Mouse (Mus musculus): ENCODE measurements around the gene Card19. TPM values are rescaled to one million over a fixed set of nuclear protein-coding genes. Genes with fewer than 3 reads are reported as not detected.

Gene Card19
- total and polyA plus RNA-seq, 3 experiments: 15.8 to 51.8 TPM; not detected in 1

DNA sequence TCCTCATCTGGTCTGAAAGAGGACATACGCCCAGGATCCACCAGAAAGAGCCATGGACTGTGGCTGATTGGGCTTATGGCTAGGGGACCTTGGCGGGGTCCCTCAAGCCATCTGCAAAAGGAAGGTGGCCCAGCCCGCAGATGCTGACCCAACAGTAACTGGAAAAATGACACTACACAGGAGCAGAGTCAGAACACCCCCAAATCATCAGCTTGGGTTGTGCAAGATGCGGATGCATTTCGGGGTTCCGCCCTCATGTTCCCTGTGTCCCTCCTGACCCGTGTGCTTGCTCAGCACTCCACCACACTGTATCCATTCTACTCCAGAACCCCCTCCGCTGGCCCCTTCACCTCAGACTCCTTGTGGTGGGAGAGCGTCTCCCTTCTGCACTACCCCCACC, 17.1 kb downstream of the Card19 start:
- H3K4me1 ChIP-seq (ENCODE audit: control insufficient read depth in 1 of 2, insufficient read depth in 2 of 2, low read length in 2 of 2): 0 out of 4 replicates have a peak, but pooled peaks cover 0 to 7% of the 10 kb centered on the region in 2 experiments
- TF ChIP-seq ELF1 (IDR thresholded peaks at IDR 0.05; ENCODE audit: low read depth, low read length): no peak
- no peak for TF ChIP-seq GABPA (IDR thresholded peaks at IDR 0.05; ENCODE audit: low read depth, low read length)
- no peak for TF ChIP-seq JUND (IDR thresholded peaks at IDR 0.05; ENCODE audit: low read depth, low read length)
- no peak for TF ChIP-seq POLR2AphosphoS5 (IDR thresholded peaks at IDR 0.05; ENCODE audit: borderline replicate concordance, low read depth, low read length)
- TF ChIP-seq POLR2A (IDR thresholded peaks at IDR 0.05; ENCODE audit: control insufficient read depth in 1 of 2, insufficient read depth in 1 of 2, low read depth in 1 of 2, low read length in 2 of 2, poor library complexity in 1 of 2): no peak
- no peak for TF ChIP-seq MYC (IDR thresholded peaks at IDR 0.05; ENCODE audit: low read depth, low read length)
- TF ChIP-seq POLR2AphosphoS2 (IDR thresholded peaks at IDR 0.05; ENCODE audit: low read length): no peak
- no peak for TF ChIP-seq BHLHE40 (IDR thresholded peaks at IDR 0.05; ENCODE audit: borderline replicate concordance, low read depth, low read length)
- TF ChIP-seq MYB (IDR thresholded peaks at IDR 0.05; ENCODE audit: low read depth, low read length): no peak
- TF ChIP-seq ETS1 (IDR thresholded peaks at IDR 0.05; ENCODE audit: low read depth, low read length): no peak
- TF ChIP-seq CHD2 (IDR thresholded peaks at IDR 0.05; ENCODE audit: low read length): no peak
- TF ChIP-seq SMC3 (IDR thresholded peaks at IDR 0.05; ENCODE audit: low read depth, low read length): no peak
- no peak for TF ChIP-seq TAL1 (IDR thresholded peaks at IDR 0.05; ENCODE audit: low read length)
- no peak for TF ChIP-seq E2F4 (IDR thresholded peaks at IDR 0.05; ENCODE audit: borderline replicate concordance, low read depth, low read length)
- TF ChIP-seq SIN3A (IDR thresholded peaks at IDR 0.05; ENCODE audit: low read length): no peak
- TF ChIP-seq ZMIZ1 (IDR thresholded peaks at IDR 0.05; ENCODE audit: low read depth, low read length): no peak
- no peak for TF ChIP-seq EP300 (IDR thresholded peaks at IDR 0.05; ENCODE audit: low read depth in 1 of 2, low read length in 2 of 2)
- no peak for TF ChIP-seq NELFE (IDR thresholded peaks at IDR 0.05; ENCODE audit: low read depth, low read length)
- peaks cover 0 to 3% of the 10 kb centered on the region in 2 experiments; a peak in 2 of 4 replicates for H3K36me3 ChIP-seq (ENCODE audit: control insufficient read depth in 1 of 2, insufficient read depth in 2 of 2, low read length in 2 of 2)
- no peak overlapping the region for H3K4me3 ChIP-seq (ENCODE audit: control insufficient read depth in 1 of 2, insufficient read depth in 1 of 2, low read depth in 2 of 2, low read length in 2 of 2)
- no peak overlapping the region for H3K9ac ChIP-seq (ENCODE audit: control insufficient read depth, low read depth, low read length, poor library complexity, severe bottlenecking)
- no peaks in the 10 kb centered on the region for H3K9me3 ChIP-seq (replicated peaks; ENCODE audit: insufficient read depth, low read length)
- no peaks in the 10 kb centered on the region for H3K79me2 ChIP-seq (ENCODE audit: control insufficient read depth, insufficient read depth, low read length, poor library complexity)
- no peak for DNase-seq (ENCODE audit: low read depth, low spot score)
- no peak overlapping the region for H3K27ac ChIP-seq (ENCODE audit: control insufficient read depth, low read depth, low read length)
- no peaks in the 10 kb centered on the region for H3K27me3 ChIP-seq (ENCODE audit: control insufficient read depth in 1 of 2, insufficient read depth in 2 of 2, low read length in 2 of 2)

DNA sequence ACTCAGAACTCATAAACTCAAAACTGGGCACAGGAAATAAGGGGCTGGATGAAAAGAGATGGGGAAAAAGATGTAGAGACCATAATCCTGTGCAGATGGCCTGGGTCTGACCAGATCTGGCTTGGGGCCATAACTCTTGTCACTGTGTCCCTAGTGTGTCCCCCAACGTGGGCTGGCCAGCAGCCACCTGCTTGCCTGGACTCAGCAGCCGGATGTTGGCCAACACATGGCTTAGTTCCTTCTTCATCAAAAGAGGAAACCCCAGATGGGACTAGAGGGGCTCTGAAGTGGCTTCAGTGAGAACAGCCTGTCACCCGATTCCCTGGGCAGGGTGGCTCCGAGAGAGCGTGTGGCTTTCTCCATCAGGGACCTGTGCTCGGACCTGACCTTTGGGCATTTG, 19.1 kb downstream of the Card19 start:
- 0 out of 4 replicates have a peak, but pooled peaks cover 0 to 7% of the 10 kb centered on the region in 2 experiments for H3K4me1 ChIP-seq (ENCODE audit: control insufficient read depth in 1 of 2, insufficient read depth in 2 of 2, low read length in 2 of 2)
- H3K9ac ChIP-seq (ENCODE audit: control insufficient read depth, low read depth, low read length, poor library complexity, severe bottlenecking): no peak overlapping the region
- H3K27me3 ChIP-seq (ENCODE audit: control insufficient read depth in 1 of 2, insufficient read depth in 2 of 2, low read length in 2 of 2): no peaks in the 10 kb centered on the region
- peaks cover 0 to 3% of the 10 kb centered on the region in 2 experiments; a peak in 2 of 4 replicates for H3K36me3 ChIP-seq (ENCODE audit: control insufficient read depth in 1 of 2, insufficient read depth in 2 of 2, low read length in 2 of 2)
- no peak overlapping the region for H3K4me3 ChIP-seq (ENCODE audit: control insufficient read depth in 1 of 2, insufficient read depth in 1 of 2, low read depth in 2 of 2, low read length in 2 of 2)
- H3K79me2 ChIP-seq (ENCODE audit: control insufficient read depth, insufficient read depth, low read length, poor library complexity): no peaks in the 10 kb centered on the region
- TF ChIP-seq KAT2A (conservative IDR thresholded peaks at IDR 0.05; ENCODE audit: low read depth, low read length) (no peak), POLR2AphosphoS2 (IDR thresholded peaks at IDR 0.05; ENCODE audit: low read length) (no peak), MXI1 (IDR thresholded peaks at IDR 0.05; ENCODE audit: low read depth, low read length) (no peak), SIN3A (IDR thresholded peaks at IDR 0.05; ENCODE audit: low read length) (no peak), SMC3 (IDR thresholded peaks at IDR 0.05; ENCODE audit: low read depth, low read length) (no peak), BHLHE40 (IDR thresholded peaks at IDR 0.05; ENCODE audit: borderline replicate concordance, low read depth, low read length) (no peak), HCFC1 (IDR thresholded peaks at IDR 0.05; ENCODE audit: low read depth, low read length) (no peak), USF2 (IDR thresholded peaks at IDR 0.05; ENCODE audit: borderline replicate concordance in 1 of 2, insufficient read depth in 1 of 2, low read depth in 1 of 2, low read length in 2 of 2) (no peak), JUND (IDR thresholded peaks at IDR 0.05; ENCODE audit: low read depth, low read length) (no peak), USF1 (IDR thresholded peaks at IDR 0.05; ENCODE audit: low read depth, low read length) (no peak), ZKSCAN1 (IDR thresholded peaks at IDR 0.05; ENCODE audit: low read depth, low read length) (no peak), RCOR1 (IDR thresholded peaks at IDR 0.05; ENCODE audit: low read depth, low read length) (no peak)
- H3K27ac ChIP-seq (ENCODE audit: control insufficient read depth, low read depth, low read length): no peak overlapping the region
- DNase-seq (ENCODE audit: low read depth, low spot score): no peak
- no peaks in the 10 kb centered on the region for H3K9me3 ChIP-seq (replicated peaks; ENCODE audit: insufficient read depth, low read length)
